Mouse (Mus musculus) layer of hippocampus, postnatal 36 days (tissue): ENCODE measurements at regions not wholly inside any gene's neighbourhood (a gene's known extent, or its start where the extent isn't known, plus 50 kb on each side); places are given as distances from the start of the nearest gene placed in this dataset.

Experiments used
- DNase-seq, 2 experiments: peaks; one replicate each; pipeline ENCODE4 v3.0.0; 2022

DNA sequence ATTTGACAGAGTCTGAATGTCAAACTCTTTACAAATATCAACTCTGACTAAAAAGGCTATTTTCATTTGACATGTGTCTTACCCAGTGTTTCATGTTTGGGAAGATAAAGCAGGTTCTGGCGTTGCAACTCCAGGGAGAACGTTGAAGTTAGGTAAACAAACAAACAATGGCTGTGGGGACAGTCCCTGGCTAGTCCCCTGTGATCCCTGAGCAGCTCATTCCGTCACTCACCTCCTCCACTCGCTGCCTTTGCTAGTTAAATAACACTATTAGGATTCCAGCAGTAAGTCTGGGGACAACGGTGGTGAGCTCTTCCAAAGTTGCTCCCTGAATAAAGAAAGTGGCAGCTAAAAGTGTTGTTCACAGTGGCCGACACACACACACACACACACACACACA is 227.8 kb upstream of the Prox1 start:
- no peak for DNase-seq

- DNase-seq, result no peak
Measured at GRCm38 (mm10) chr1:190397811-190398210, 227.3 kb upstream of the Prox1 start.

DNA sequence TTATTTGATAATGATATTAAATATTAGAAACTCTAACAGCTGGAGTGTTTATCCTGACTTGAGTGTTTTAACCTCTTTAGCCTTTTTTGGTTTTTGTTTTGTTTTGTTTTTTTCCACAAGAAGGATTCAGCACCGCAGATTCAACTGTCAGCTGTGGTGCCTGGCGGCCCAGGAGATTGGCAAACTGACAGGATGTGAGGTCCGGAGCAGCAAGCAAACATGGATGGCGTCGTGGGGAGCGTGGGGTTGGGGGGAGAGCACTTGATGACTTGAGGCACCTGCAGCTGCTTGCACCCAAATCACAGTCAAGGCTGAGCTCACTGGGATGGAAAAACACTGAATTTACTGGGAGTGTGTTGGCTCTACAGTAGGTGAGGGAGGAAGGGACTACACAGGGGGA is 222.5 kb upstream of the Prox1 start:
- no peak for DNase-seq

- DNase-seq, result no peak
Measured at GRCm38 (mm10) chr1:190388853-190389252, 218.3 kb upstream of the Prox1 start.

GRCm38 (mm10) chr1:190384555-190384954 is 214.0 kb upstream of the Prox1 start:
- DNase-seq, result no peak

DNA sequence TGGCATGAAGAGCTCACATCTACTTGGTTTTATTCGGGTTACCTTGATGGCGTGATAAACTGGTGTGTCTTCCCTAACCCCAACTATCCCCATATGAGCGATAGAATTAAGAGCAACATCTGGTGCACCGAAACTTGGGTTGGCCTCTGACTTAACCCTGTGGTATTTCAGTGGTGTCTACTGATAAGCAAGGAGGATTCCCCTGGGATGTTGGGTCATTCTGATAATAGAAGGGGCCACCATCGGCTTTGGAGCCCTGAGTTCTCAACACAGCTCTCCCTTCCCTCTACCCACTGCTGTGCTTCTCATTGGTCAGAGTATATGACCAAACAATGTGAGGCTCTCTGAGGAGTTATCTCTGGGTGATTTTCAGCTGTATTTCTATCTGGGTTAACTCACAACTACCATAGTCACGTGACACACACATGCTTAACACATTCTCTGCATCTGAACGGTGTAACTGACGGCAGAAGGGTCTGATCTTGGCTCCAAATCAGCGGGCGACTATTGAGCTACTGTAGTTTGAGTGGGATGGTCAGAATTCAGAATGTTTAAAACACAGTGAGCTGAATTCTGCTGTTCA is 212.8 kb upstream of the Prox1 start:
- no peak for DNase-seq

GRCm38 (mm10) chr1:190380151-190380550 is 209.6 kb upstream of the Prox1 start:
- DNase-seq, result no peak

DNA sequence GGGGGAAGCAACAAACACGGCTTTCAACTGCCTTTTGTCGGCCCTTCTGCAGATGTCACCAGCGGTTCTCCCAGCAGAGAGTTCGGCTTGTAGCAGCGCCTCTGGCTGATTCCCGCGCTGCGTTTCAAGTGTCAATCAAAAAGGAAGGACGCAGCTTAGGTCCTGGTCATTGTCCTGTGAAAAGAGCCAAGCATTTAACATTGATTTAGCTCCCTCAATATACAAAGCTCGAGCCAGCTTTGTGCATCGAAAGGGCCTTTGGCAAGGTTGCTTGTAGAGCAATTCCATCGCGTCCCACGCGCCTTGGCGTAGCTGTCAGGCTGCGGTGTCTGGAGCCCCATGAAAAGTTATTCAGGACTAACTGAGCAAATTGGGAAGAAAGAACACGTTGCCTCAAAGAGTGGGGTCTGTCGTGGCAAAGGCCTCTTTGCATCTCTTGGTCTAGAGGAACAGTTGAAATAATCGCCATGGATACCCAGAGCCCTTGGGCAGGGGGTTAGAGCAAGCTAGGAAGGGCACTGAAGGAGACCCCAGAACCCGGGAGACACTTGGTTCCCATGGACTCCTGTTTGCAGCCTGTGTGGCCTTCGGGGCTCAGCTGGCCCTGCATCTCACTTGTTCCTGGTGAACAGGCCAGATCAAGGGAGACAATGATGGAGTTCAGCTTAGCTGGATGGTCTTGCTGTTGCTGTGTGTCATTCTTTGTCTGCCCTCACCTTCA is 204.8 kb upstream of the Prox1 start:
- peak in 1 of 2 experiments; percentile 12 for DNase-seq

- no peak for DNase-seq
Measured at GRCm38 (mm10) chr1:190374270-190374669, 203.8 kb upstream of the Prox1 start.

- DNase-seq, result no peak
Measured at GRCm38 (mm10) chr1:190366631-190367030, 196.1 kb upstream of the Prox1 start.

DNA sequence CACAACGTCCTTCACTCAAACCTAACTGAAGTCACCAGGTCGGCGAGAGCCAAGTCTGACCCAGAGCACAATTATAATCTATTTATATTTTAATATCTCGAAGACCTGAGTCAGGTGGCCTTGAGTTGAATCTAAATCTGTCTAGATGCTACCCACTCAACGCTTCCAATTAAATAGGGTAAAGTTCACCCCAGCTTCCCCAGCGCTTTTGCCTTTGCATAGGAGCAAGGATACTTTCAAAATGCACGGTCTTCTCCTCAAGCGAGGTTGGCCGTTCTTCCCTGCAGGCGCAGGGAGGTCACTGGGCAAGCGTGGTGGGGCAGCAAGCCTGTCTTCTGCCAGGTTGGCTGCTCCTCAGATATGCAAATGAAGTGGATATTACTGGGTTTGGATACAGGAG is 194.6 kb upstream of the Prox1 start:
- DNase-seq, result no peak

- DNase-seq, result no peak
Measured at GRCm38 (mm10) chr1:190360661-190361060, 190.1 kb upstream of the Prox1 start.

DNA sequence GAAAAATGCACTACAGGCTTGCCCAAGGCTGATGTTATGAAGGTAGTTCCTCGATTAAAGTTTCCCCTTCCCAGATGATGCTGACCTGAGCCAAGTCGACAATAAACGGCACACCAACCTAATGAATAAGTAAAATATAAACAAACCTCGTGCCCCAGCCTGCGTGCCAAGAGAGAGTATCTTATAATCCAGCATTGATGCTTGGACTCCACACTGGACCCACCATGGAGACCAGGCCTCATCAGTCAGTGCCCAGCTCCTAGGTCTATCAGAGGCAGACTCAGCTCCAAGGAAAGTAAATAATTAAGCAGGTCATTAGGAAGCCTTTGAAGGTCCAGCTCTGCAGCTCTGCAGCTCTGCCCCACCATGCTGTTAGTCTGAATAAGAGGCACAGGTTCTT is 187.3 kb upstream of the Prox1 start:
- no peak for DNase-seq

DNA sequence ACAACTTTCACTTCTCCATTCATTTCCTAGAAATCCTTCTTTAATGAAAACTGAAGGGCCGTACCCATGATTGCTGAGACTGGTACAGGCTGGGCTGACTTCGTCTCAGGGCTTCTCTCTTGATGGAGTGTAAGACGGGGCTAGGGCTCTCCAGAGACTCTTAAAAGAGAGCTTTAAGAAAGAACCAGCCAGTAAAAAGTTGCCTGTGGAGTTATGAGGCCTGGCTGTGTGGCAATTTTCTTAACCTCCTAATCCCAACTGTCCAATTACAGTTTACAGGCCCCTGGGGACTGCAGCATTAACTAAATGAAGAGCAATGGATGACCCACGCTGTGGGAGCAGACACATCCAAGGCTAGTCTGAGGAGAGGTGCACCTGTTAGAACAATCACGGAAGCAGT is 177.1 kb upstream of the Prox1 start:
- DNase-seq, result no peak

GRCm38 (mm10) chr1:190340715-190341114 is 170.2 kb upstream of the Prox1 start:
- DNase-seq, result no peak

- no peak for DNase-seq
Measured at GRCm38 (mm10) chr1:190334471-190334870, 164.0 kb upstream of the Prox1 start.

DNA sequence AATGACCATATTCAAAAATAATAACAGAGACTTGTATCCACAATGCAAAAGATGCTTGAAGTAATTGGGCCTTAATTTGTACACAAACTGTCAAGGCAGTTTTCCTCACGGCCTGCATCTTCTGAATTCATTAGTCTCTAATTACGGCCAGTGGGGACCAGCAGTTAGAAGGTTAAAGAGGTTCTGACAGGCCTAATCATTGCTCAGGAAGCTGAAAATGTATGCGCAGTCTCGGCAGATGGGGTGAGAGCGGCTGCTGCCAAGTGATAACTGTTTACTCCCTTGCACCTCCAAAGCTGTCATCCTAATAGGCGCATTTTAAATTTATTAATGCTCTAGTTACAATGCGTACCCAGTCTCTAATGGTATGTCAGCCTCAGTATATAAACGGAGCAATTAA is 163.5 kb upstream of the Prox1 start:
- peak; percentile 26 to 31 for DNase-seq

DNA sequence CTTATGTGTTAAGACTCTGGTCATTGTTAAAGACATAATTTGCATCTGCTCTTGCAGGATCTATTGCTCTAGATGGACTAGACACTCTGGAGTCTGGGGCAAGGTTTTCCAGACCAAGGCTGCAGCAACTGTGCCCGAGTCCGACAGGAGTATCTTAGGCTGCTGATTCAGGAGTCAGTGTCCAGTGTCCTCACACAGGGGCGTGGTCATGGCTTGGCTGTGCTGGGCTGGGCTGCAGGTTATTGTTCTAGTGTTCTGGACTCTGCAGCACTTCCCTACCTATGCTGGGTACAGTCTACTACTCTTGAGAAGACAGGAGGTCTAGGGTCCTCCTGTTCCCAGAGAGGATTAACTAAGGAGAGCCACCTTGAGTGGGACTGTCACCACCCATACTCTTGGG is 161.5 kb upstream of the Prox1 start:
- DNase-seq, result no peak

- DNase-seq, result no peak
Measured at GRCm38 (mm10) chr1:190324562-190324961, 154.0 kb upstream of the Prox1 start.

DNA sequence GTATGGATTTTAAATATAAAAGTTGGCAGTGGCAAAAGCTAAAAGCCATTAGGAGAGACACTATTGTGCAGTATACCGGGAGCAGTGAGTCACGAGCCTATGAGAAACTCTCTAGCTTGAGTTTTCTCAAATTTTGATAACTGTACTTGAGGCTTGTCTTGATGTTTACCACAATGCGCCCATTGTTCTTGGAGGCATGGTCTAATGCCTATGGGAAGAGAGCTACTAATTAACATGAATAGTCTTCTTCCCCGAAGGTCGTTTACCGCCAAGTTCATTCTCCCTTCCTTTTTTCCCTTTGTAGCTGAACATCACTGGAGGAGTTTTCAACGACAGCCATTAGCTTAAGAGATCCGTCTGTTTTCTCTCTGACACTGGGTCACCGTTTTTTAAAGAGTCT is 153.2 kb upstream of the Prox1 start:
- DNase-seq, result no peak

- no peak for DNase-seq
Measured at GRCm38 (mm10) chr1:190316175-190316574, 145.7 kb upstream of the Prox1 start.

- no peak for DNase-seq
Measured at GRCm38 (mm10) chr1:190309831-190310230, 139.3 kb upstream of the Prox1 start.

DNA sequence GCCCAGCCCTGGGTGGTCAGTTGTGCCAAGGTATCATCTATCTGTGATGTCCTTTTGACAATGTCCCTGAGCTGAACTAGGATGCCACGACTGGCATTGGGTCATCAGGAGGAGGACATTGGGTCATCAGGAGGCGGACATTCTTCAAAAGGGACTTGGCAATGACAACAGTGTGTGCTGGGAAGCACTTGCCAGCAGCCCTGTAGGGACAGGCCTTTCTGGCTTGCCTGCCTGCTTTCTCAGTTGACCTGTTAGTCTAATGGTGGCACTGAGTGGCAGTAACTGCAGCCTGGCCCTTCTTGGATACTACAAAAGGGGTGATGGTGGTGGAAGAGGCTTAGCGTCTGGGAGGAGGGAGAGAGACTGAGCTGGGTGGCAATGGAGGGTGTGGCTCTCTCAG is 137.2 kb upstream of the Prox1 start:
- no peak for DNase-seq

DNA sequence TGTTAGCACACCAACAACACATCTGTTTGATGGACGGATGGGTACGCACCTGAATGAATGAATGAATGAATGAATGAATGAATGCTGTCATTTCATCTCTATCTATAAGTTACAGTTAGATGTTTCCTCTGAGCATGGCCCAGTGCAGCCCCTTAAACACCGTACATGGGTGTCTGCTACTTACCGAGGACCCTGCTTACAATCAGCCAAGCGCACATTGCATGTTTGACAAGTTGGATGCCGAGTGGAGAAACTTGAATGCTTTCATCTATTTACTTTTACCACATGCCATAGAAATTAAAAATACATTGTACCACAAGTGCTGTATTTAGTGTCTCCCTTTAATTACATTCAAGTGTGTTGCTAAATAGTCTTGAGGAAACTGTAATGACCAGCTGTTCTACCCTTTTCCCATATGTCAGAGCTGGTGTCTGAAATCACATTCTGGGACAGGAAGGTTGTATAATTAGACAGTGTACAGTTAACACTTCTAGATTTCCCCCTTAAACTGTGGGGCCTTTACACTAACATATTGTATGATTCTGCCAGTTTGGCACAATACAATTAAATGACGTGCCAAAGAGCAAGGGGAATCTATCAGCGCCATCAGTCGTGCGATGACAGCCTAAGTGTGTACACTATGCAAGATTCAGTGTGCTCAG is 127.3 kb upstream of the Prox1 start:
- no peak for DNase-seq
